Mouse (Mus musculus): Measurements from ENCODE around the gene Gm29666.

DNA sequence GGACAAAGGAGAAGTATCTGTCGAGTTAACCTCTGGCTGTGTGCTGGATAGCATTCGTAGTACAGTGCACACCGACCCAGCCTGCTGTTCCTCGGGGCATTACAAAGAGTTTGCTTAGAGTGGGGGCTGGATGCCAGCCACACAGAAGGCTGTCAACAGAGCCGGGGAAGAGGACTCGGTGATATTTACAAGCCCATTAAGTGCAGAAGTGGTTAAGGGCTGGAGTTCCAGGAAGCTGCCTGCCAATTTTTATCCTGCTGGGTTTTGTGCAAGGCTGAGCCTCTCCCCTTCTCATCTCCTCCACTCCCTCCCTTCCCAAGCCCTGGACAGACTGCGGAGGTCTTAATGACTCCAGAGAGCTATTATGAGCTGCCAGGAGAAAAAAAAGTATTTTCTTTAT, 21.8 kb downstream of the Gm29666 start:
- TF ChIP-seq MAX (IDR thresholded peaks at IDR 0.05) (no peak), MYOG (IDR thresholded peaks at IDR 0.05; ENCODE audit: control insufficient read depth, extremely low read depth, insufficient read length) (no peak), CTCF (IDR thresholded peaks at IDR 0.05; ENCODE audit: control insufficient read depth, insufficient read depth, insufficient read length) (no peak)

Measured in C2C12 (cell line).